Mouse (Mus musculus): ENCODE measurements at regions not wholly inside any gene's neighbourhood (a gene's known extent, or its start where the extent isn't known, plus 50 kb on each side); places are given as distances from the start of the nearest gene placed in this dataset.

- H3K36me3 ChIP-seq, result no peaks in the 10 kb centered on the region
- 84% methylated on average over 2 of the region's 2 CpGs for WGBS
- no peaks in the 10 kb centered on the region for H3K4me1 ChIP-seq
- no peak for DNase-seq (ENCODE audit: low spot score)
- no peak overlapping the region for H3K27ac ChIP-seq
- H3K9me3 ChIP-seq, result no peaks in the 10 kb centered on the region
- no peaks in the 10 kb centered on the region for H3K27me3 ChIP-seq (ENCODE audit: insufficient read depth, poor library complexity, severe bottlenecking)
- no peak overlapping the region for H3K4me3 ChIP-seq
These were observed 661.8 kb upstream of the Pou3f3 start for GRCm38 (mm10) chr1:42033786-42034185.

- H3K27me3 ChIP-seq (ENCODE audit: insufficient read depth, poor library complexity, severe bottlenecking), result no peaks in the 10 kb centered on the region
- no peaks in the 10 kb centered on the region for H3K36me3 ChIP-seq
- no peaks in the 10 kb centered on the region for H3K9me3 ChIP-seq
- WGBS, result 68% methylated on average over 4 of the region's 4 CpGs
- DNase-seq (ENCODE audit: low spot score), result no peak
- no peak overlapping the region for H3K4me3 ChIP-seq
- no peak overlapping the region for H3K27ac ChIP-seq
- no peaks in the 10 kb centered on the region for H3K4me1 ChIP-seq
These were observed 660.2 kb upstream of the Pou3f3 start for GRCm38 (mm10) chr1:42035371-42035770.

- H3K27ac ChIP-seq, result no peak overlapping the region
These were observed 654.0 kb upstream of the Pou3f3 start for GRCm38 (mm10) chr1:42041544-42041943.

GRCm38 (mm10) chr1:42058494-42058893 is 637.1 kb upstream of the Pou3f3 start:
- Histone ChIP-seq H3K4me3 (no peak overlapping the region), H3K4me1 (no peaks in the 10 kb centered on the region), H3K36me3 (no peaks in the 10 kb centered on the region), H3K27ac (no peak overlapping the region), H3K27me3 (ENCODE audit: insufficient read depth, poor library complexity, severe bottlenecking) (no peaks in the 10 kb centered on the region), H3K9me3 (no peaks in the 10 kb centered on the region)
- DNase-seq (ENCODE audit: low spot score), result no peak

More at GRCm38 (mm10) chr1:42041544-42041943, 654.0 kb upstream of the Pou3f3 start:
- no peak for DNase-seq (ENCODE audit: low spot score)
- WGBS, result 64% methylated on average over 2 of the region's 2 CpGs
- Histone ChIP-seq H3K9me3 (no peaks in the 10 kb centered on the region), H3K36me3 (no peaks in the 10 kb centered on the region), H3K4me3 (no peak overlapping the region), H3K4me1 (no peaks in the 10 kb centered on the region), H3K27me3 (ENCODE audit: insufficient read depth, poor library complexity, severe bottlenecking) (no peaks in the 10 kb centered on the region)

GRCm38 (mm10) chr1:42070064-42070463 is 625.5 kb upstream of the Pou3f3 start:
- 66% methylated on average over 5 of the region's 5 CpGs for WGBS
- no peak overlapping the region for H3K27ac ChIP-seq
- H3K9me3 ChIP-seq, result no peaks in the 10 kb centered on the region
- H3K4me1 ChIP-seq, result no peaks in the 10 kb centered on the region
- H3K27me3 ChIP-seq (ENCODE audit: insufficient read depth, poor library complexity, severe bottlenecking), result no peaks in the 10 kb centered on the region
- no peaks in the 10 kb centered on the region for H3K36me3 ChIP-seq
- no peak for DNase-seq (ENCODE audit: low spot score)
- no peak overlapping the region for H3K4me3 ChIP-seq

GRCm38 (mm10) chr1:42096026-42096425 is 599.5 kb upstream of the Pou3f3 start:
- Histone ChIP-seq H3K4me1 (no peaks in the 10 kb centered on the region), H3K27ac (no peak overlapping the region), H3K9me3 (no peaks in the 10 kb centered on the region), H3K27me3 (ENCODE audit: insufficient read depth, poor library complexity, severe bottlenecking) (no peaks in the 10 kb centered on the region), H3K4me3 (no peak overlapping the region), H3K36me3 (no peaks in the 10 kb centered on the region)
- DNase-seq (ENCODE audit: low spot score), result no peak
- 27% methylated on average over 2 of the region's 2 CpGs for WGBS

GRCm38 (mm10) chr1:42098580-42098979 is 597.0 kb upstream of the Pou3f3 start:
- no peaks in the 10 kb centered on the region for H3K27me3 ChIP-seq (ENCODE audit: insufficient read depth, poor library complexity, severe bottlenecking)
- DNase-seq (ENCODE audit: low spot score), result no peak
- H3K4me1 ChIP-seq, result no peaks in the 10 kb centered on the region
- H3K4me3 ChIP-seq, result no peak overlapping the region
- H3K36me3 ChIP-seq, result no peaks in the 10 kb centered on the region
- WGBS, result 80% methylated on average over 2 of the region's 2 CpGs
- H3K9me3 ChIP-seq, result no peaks in the 10 kb centered on the region
- no peak overlapping the region for H3K27ac ChIP-seq

GRCm38 (mm10) chr1:42107521-42107920 is 588.0 kb upstream of the Pou3f3 start:
- Histone ChIP-seq H3K4me1 (no peaks in the 10 kb centered on the region), H3K4me3 (no peak overlapping the region), H3K9me3 (no peaks in the 10 kb centered on the region), H3K36me3 (no peaks in the 10 kb centered on the region), H3K27ac (no peak overlapping the region), H3K27me3 (ENCODE audit: insufficient read depth, poor library complexity, severe bottlenecking) (no peaks in the 10 kb centered on the region)
- no peak for DNase-seq (ENCODE audit: low spot score)
- WGBS, result 63% methylated on average over 5 of the region's 5 CpGs

- H3K4me3 ChIP-seq, result no peak overlapping the region
- no peaks in the 10 kb centered on the region for H3K36me3 ChIP-seq
- WGBS, result 90% methylated on average over 1 of the region's 1 CpGs
- no peaks in the 10 kb centered on the region for H3K4me1 ChIP-seq
- no peak for DNase-seq (ENCODE audit: low spot score)
- H3K9me3 ChIP-seq, result no peaks in the 10 kb centered on the region
- no peak overlapping the region for H3K27ac ChIP-seq
- H3K27me3 ChIP-seq (ENCODE audit: insufficient read depth, poor library complexity, severe bottlenecking), result no peaks in the 10 kb centered on the region
These were observed 587.6 kb upstream of the Pou3f3 start for GRCm38 (mm10) chr1:42107925-42108324.

- Histone ChIP-seq H3K4me3 (no peak overlapping the region), H3K36me3 (no peaks in the 10 kb centered on the region), H3K27me3 (ENCODE audit: insufficient read depth, poor library complexity, severe bottlenecking) (no peaks in the 10 kb centered on the region), H3K4me1 (no peaks in the 10 kb centered on the region), H3K9me3 (no peaks in the 10 kb centered on the region), H3K27ac (no peak overlapping the region)
- no peak for DNase-seq (ENCODE audit: low spot score)
- 85% methylated on average over 13 of the region's 13 CpGs for WGBS
These were observed 543.3 kb upstream of the Pou3f3 start for GRCm38 (mm10) chr1:42152175-42152790.

GRCm38 (mm10) chr1:42152916-42153315 is 542.7 kb upstream of the Pou3f3 start:
- Histone ChIP-seq H3K9me3 (no peaks in the 10 kb centered on the region), H3K36me3 (no peaks in the 10 kb centered on the region), H3K27me3 (ENCODE audit: insufficient read depth, poor library complexity, severe bottlenecking) (no peaks in the 10 kb centered on the region), H3K4me1 (no peaks in the 10 kb centered on the region), H3K27ac (no peak overlapping the region), H3K4me3 (no peak overlapping the region)
- 65% methylated on average over 3 of the region's 3 CpGs for WGBS
- no peak for DNase-seq (ENCODE audit: low spot score)

GRCm38 (mm10) chr1:42167790-42168572 is 527.6 kb upstream of the Pou3f3 start:
- no peaks in the 10 kb centered on the region for H3K4me1 ChIP-seq
- no peak for DNase-seq (ENCODE audit: low spot score)
- H3K9me3 ChIP-seq, result no peaks in the 10 kb centered on the region
- H3K36me3 ChIP-seq, result no peaks in the 10 kb centered on the region
- H3K27ac ChIP-seq, result no peak overlapping the region
- 83% methylated on average over 7 of the region's 7 CpGs for WGBS
- H3K27me3 ChIP-seq (ENCODE audit: insufficient read depth, poor library complexity, severe bottlenecking), result no peaks in the 10 kb centered on the region
- no peak overlapping the region for H3K4me3 ChIP-seq

- no peaks in the 10 kb centered on the region for H3K36me3 ChIP-seq
- H3K4me3 ChIP-seq, result no peak overlapping the region
- 77% methylated on average over 3 of the region's 3 CpGs for WGBS
- no peaks in the 10 kb centered on the region for H3K27me3 ChIP-seq (ENCODE audit: insufficient read depth, poor library complexity, severe bottlenecking)
- no peak overlapping the region for H3K27ac ChIP-seq
- DNase-seq (ENCODE audit: low spot score), result no peak
- no peaks in the 10 kb centered on the region for H3K9me3 ChIP-seq
- H3K4me1 ChIP-seq, result no peaks in the 10 kb centered on the region
These were observed 526.1 kb upstream of the Pou3f3 start for GRCm38 (mm10) chr1:42169505-42169904.

GRCm38 (mm10) chr1:42186295-42186694 is 509.3 kb upstream of the Pou3f3 start:
- no peak overlapping the region for H3K27ac ChIP-seq
- no peaks in the 10 kb centered on the region for H3K27me3 ChIP-seq (ENCODE audit: insufficient read depth, poor library complexity, severe bottlenecking)
- H3K36me3 ChIP-seq, result no peaks in the 10 kb centered on the region
- H3K4me3 ChIP-seq, result no peak overlapping the region
- H3K9me3 ChIP-seq, result no peaks in the 10 kb centered on the region
- H3K4me1 ChIP-seq, result no peaks in the 10 kb centered on the region
- DNase-seq (ENCODE audit: low spot score), result no peak

Measured in heart, embryonic 10.5 days (tissue).